Mouse (Mus musculus): ENCODE data around the gene Kxd1. TPM values are rescaled to one million over a fixed set of nuclear protein-coding genes. Genes with fewer than 3 reads are reported as not detected.

Gene Kxd1
- polyA plus RNA-seq, 1 experiment from 2014 or later = 75.2 TPM

GRCm38 (mm10) chr8:70500386-70501301, 27.1 kb downstream of the Kxd1 start:
- peak; percentile 85 for ATAC-seq (replicated peaks; ENCODE audit: low FRiP score)

DNA sequence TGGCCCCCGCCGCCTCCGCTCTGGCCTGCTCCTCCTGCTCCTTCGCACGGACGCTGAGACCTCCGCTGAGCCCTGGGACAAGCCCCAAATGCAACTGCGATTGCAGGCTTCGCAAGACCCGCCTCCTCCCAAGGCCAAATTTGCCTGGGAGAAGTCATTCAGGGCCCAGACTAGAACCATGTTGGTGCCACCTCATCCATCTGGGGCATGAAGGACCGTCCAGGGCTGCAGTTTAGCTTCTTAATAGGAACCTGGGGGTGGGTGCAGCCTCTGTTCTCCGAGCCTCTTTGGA, 32.0 kb downstream of the Kxd1 start:
- H3K4me2 ChIP-seq = no peak overlapping the region
- ATAC-seq (replicated peaks; ENCODE audit: low FRiP score) = no peak
- no peak overlapping the region for H3K9ac ChIP-seq (ENCODE audit: low read depth, low read length)
- WGBS = 9% methylated on average over 12 of the region's 12 CpGs
- no peak for DNase-seq (ENCODE audit: low spot score)
- H3K27ac ChIP-seq (ENCODE audit: low read depth, low read length) = no peak overlapping the region
- H3K27me3 ChIP-seq (replicated peaks; ENCODE audit: control insufficient read depth, insufficient read depth, low read length) = peaks cover 97% of the 10 kb centered on the region
- H3K4me3 ChIP-seq (ENCODE audit: low read depth, low read length) = peak overlapping the region; percentile 14; the same call in 1 of the 2 replicates
- no peaks in the 10 kb centered on the region for H3K36me3 ChIP-seq (ENCODE audit: control insufficient read depth, insufficient read depth, low read length)
- H3K9me3 ChIP-seq (ENCODE audit: control insufficient read depth, low read length) = no peaks in the 10 kb centered on the region
- peaks cover 31% of the 10 kb centered on the region for H3K4me1 ChIP-seq (replicated peaks; ENCODE audit: control insufficient read depth, insufficient read depth, low read length)

More at GRCm38 (mm10) chr8:70500386-70501301, 27.1 kb downstream of the Kxd1 start:
- H3K9me3 ChIP-seq (ENCODE audit: control insufficient read depth, low read length) = no peaks in the 10 kb centered on the region
- 0 out of 2 replicates have a peak, but pooled peaks cover 4% of the 10 kb centered on the region for H3K36me3 ChIP-seq (ENCODE audit: control insufficient read depth, insufficient read depth, low read length)
- peak overlapping the region; percentile 40 for H3K4me3 ChIP-seq (ENCODE audit: low read depth, low read length)
- peak overlapping the region; percentile 66 for H3K9ac ChIP-seq (ENCODE audit: low read depth, low read length)
- WGBS = 6% methylated on average over 39 of the region's 39 CpGs
- H3K4me2 ChIP-seq = peak overlapping the region; percentile 82
- H3K4me1 ChIP-seq (replicated peaks; ENCODE audit: control insufficient read depth, insufficient read depth, low read length) = peaks cover 42% of the 10 kb centered on the region
- H3K27me3 ChIP-seq (replicated peaks; ENCODE audit: control insufficient read depth, insufficient read depth, low read length) = peaks cover 76% of the 10 kb centered on the region
- peak; percentile 61 for DNase-seq (ENCODE audit: low spot score)
- H3K27ac ChIP-seq (ENCODE audit: low read depth, low read length) = peak overlapping the region; percentile 80

- Histone ChIP-seq H3K36me3 (ENCODE audit: control insufficient read depth, insufficient read depth, low read length) (no peaks in the 10 kb centered on the region), H3K4me1 (replicated peaks; ENCODE audit: control insufficient read depth, insufficient read depth, low read length) (peaks cover 29% of the 10 kb centered on the region), H3K4me2 (no peak overlapping the region), H3K27me3 (replicated peaks; ENCODE audit: control insufficient read depth, insufficient read depth, low read length) (peaks cover 99% of the 10 kb centered on the region), H3K4me3 (ENCODE audit: low read depth, low read length) (peak overlapping the region; percentile 14; the same call in 1 of the 2 replicates), H3K27ac (ENCODE audit: low read depth, low read length) (no peak overlapping the region), H3K9ac (ENCODE audit: low read depth, low read length) (no peak overlapping the region), H3K9me3 (ENCODE audit: control insufficient read depth, low read length) (no peaks in the 10 kb centered on the region)
- no peak for DNase-seq (ENCODE audit: low spot score)
- WGBS = 5% methylated on average over 21 of the region's 21 CpGs
- ATAC-seq (replicated peaks; ENCODE audit: low FRiP score) = no peak
These were observed 32.6 kb downstream of the Kxd1 start for GRCm38 (mm10) chr8:70495001-70495770.

DNA sequence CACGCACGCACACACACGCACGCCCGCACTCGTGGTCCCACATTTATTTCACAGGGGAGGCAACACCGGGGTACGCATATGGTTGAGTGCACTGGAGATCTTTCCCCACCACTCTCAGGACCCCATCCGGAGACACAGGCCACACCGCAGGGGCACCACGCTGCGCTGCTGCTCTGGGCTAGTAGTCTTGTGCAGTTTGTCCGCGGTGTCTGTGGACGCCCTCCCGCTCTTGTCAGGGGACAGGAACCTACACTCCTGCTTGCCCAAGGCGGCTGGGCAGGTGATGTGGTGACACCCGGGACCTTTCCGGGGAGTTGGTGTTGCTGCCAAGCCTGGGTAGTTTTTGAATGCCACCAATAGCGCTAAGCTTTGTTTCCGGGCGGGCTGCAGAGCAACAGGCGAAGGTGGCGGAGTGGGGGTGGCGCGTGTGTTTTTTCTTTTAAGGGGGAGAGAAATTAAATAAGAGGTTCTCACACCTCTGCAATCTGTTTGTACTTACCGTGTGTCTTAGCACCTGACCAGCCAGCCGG, 33.3 kb downstream of the Kxd1 start:
- Histone ChIP-seq H3K36me3 (ENCODE audit: control insufficient read depth, insufficient read depth, low read length) (no peaks in the 10 kb centered on the region), H3K4me3 (ENCODE audit: low read depth, low read length) (peak overlapping the region; percentile 3; the same call in 1 of the 2 replicates), H3K9me3 (ENCODE audit: control insufficient read depth, low read length) (no peaks in the 10 kb centered on the region), H3K27me3 (replicated peaks; ENCODE audit: control insufficient read depth, insufficient read depth, low read length) (peaks cover 99% of the 10 kb centered on the region), H3K9ac (ENCODE audit: low read depth, low read length) (no peak overlapping the region), H3K4me1 (replicated peaks; ENCODE audit: control insufficient read depth, insufficient read depth, low read length) (peaks cover 29% of the 10 kb centered on the region), H3K27ac (ENCODE audit: low read depth, low read length) (no peak overlapping the region), H3K4me2 (no peak overlapping the region)
- WGBS = 5% methylated on average over 28 of the region's 28 CpGs
- DNase-seq (ENCODE audit: low spot score) = peak; percentile 49
- no peak for ATAC-seq (replicated peaks; ENCODE audit: low FRiP score)

GRCm38 (mm10) chr8:70493692-70494415, 33.9 kb downstream of the Kxd1 start:
- no peak overlapping the region for H3K9ac ChIP-seq (ENCODE audit: low read depth, low read length)
- no peaks in the 10 kb centered on the region for H3K36me3 ChIP-seq (ENCODE audit: control insufficient read depth, insufficient read depth, low read length)
- peaks cover 100% of the 10 kb centered on the region for H3K27me3 ChIP-seq (replicated peaks; ENCODE audit: control insufficient read depth, insufficient read depth, low read length)
- no peaks in the 10 kb centered on the region for H3K9me3 ChIP-seq (ENCODE audit: control insufficient read depth, low read length)
- H3K4me1 ChIP-seq (replicated peaks; ENCODE audit: control insufficient read depth, insufficient read depth, low read length) = peaks cover 31% of the 10 kb centered on the region
- ATAC-seq (replicated peaks; ENCODE audit: low FRiP score) (no peak), DNase-seq (ENCODE audit: low spot score) (no peak)
- WGBS = 3% methylated on average over 47 of the region's 47 CpGs
- peak overlapping the region; percentile 50 for H3K4me3 ChIP-seq (ENCODE audit: low read depth, low read length)
- H3K4me2 ChIP-seq = peak overlapping the region; percentile 61
- H3K27ac ChIP-seq (ENCODE audit: low read depth, low read length) = no peak overlapping the region

GRCm38 (mm10) chr8:70492664-70493640, 34.8 kb downstream of the Kxd1 start, which contains the start of gene Crlf1:
Gene Crlf1, plus strand, starts transcription at chr8:70493158.
- no peak for DNase-seq (ENCODE audit: low spot score)
- Histone ChIP-seq H3K4me2 (peak within 1 kb of the TSS; percentile 61), H3K4me3 (ENCODE audit: low read depth, low read length) (peak within 1 kb of the TSS; percentile 50), H3K36me3 (ENCODE audit: control insufficient read depth, insufficient read depth, low read length) (no peaks in the 10 kb centered on the region), H3K9me3 (ENCODE audit: control insufficient read depth, low read length) (no peaks in the 10 kb centered on the region), H3K4me1 (replicated peaks; ENCODE audit: control insufficient read depth, insufficient read depth, low read length) (peaks cover 39% of the 10 kb centered on the region), H3K27ac (ENCODE audit: low read depth, low read length) (no peak within 1 kb of the TSS), H3K9ac (ENCODE audit: low read depth, low read length) (no peak within 1 kb of the TSS), H3K27me3 (replicated peaks; ENCODE audit: control insufficient read depth, insufficient read depth, low read length) (peaks cover 100% of the 10 kb centered on the region)
- under 1% methylated on average over 74 of the region's 93 CpGs for WGBS
- ATAC-seq (replicated peaks; ENCODE audit: low FRiP score) = no peak

DNA sequence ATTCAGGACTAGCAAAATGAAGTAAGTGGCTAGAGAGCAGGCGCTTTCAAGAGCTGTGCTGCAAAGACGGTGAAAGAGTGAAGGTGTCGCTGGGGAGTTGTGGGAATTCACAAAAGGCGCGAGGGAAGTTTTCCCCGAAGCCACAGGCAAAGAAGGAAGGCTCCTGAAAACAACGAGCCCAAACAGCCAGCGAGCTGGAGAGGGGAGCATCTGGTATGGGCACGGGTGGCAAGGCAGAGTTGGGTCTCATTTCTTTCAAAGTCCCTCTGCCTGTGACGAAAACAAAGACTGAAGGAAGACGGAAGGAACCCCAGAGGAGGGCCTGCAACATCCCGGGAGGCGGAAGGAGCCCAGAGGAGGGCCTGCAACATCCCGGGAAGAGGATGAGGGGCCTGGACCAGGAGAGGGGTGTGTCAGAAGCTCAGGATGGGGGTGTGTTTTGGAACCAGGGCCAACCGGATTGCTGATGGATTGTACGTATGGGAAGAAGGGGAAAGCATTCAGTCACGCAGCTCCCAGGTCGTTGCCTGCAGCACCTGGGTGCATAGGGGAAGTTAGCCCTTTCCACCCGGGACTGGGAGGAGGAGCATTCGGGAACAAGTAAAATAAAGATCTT, 36.8 kb downstream of the Kxd1 start:
- Histone ChIP-seq H3K9ac (ENCODE audit: low read depth, low read length) (no peak overlapping the region), H3K27ac (ENCODE audit: low read depth, low read length) (no peak overlapping the region), H3K9me3 (ENCODE audit: control insufficient read depth, low read length) (no peaks in the 10 kb centered on the region), H3K4me1 (replicated peaks; ENCODE audit: control insufficient read depth, insufficient read depth, low read length) (peaks cover 40% of the 10 kb centered on the region), H3K27me3 (replicated peaks; ENCODE audit: control insufficient read depth, insufficient read depth, low read length) (peaks cover 100% of the 10 kb centered on the region), H3K4me2 (no peak overlapping the region), H3K4me3 (ENCODE audit: low read depth, low read length) (no peak overlapping the region), H3K36me3 (ENCODE audit: control insufficient read depth, insufficient read depth, low read length) (no peaks in the 10 kb centered on the region)
- WGBS = 4% methylated on average over 20 of the region's 20 CpGs
- DNase-seq (ENCODE audit: low spot score) (no peak), ATAC-seq (replicated peaks; ENCODE audit: low FRiP score) (no peak)
